ENCODE assay signal across 8 mouse cellular contexts in genomic region chr2:75701822-75702587, GRCm38 (mm10). TPM values are rescaled to one million over a fixed set of nuclear protein-coding genes. Genes with fewer than 3 reads are reported as not detected.
DNase-seq lines count a peak whose midpoint lies in the region; ATAC-seq and TF ChIP-seq lines count a peak whose summit lies in the region.

No protein-coding gene starts in this region.

- peaks cover 69% of the 10 kb centered on the region for H3K4me1 ChIP-seq in heart, embryonic 10.5 days
- H3K4me1 ChIP-seq in forebrain, embryonic 12.5 days: peaks cover 36% of the 10 kb centered on the region
- peaks cover 32% of the 10 kb centered on the region for H3K4me1 ChIP-seq in limb, embryonic 15.5 days
- no peaks in the 10 kb centered on the region for H3K4me1 ChIP-seq in cerebellum, adult 2 months (ENCODE audit: control insufficient read depth, insufficient read depth, low read length)

- H3K9ac ChIP-seq in forebrain, embryonic 12.5 days: no peak overlapping the region
- no peak overlapping the region for H3K9ac ChIP-seq in limb, embryonic 15.5 days

- no peaks in the 10 kb centered on the region for H3K9me3 ChIP-seq in heart, embryonic 10.5 days
- H3K9me3 ChIP-seq in forebrain, embryonic 12.5 days: no peaks in the 10 kb centered on the region
- no peaks in the 10 kb centered on the region for H3K9me3 ChIP-seq in limb, embryonic 15.5 days

- H3K4me2 ChIP-seq in forebrain, embryonic 12.5 days: peak overlapping the region; percentile 78
- peak overlapping the region; percentile 84 for H3K4me2 ChIP-seq in limb, embryonic 15.5 days

- no peak for TF ChIP-seq POLR2A in cerebellum, adult 2 months (IDR thresholded peaks at IDR 0.05; ENCODE audit: borderline replicate concordance, insufficient read depth, low read length)

- no peak for DNase-seq in heart, embryonic 10.5 days (ENCODE audit: low spot score)
- DNase-seq in heart, adult 18-20 months: no peak
- DNase-seq in 416B (ENCODE audit: low read depth): peak; percentile 58
- no peak for DNase-seq in cerebellum, adult 2 months
- DNase-seq in spleen, adult 18-20 months: no peak
- no peak for DNase-seq in urinary bladder, postnatal 14 days (ENCODE audit: low spot score)

- no peak for TF ChIP-seq CTCF in cerebellum, adult 2 months (IDR thresholded peaks at IDR 0.05; ENCODE audit: borderline replicate concordance, insufficient read depth, low read depth, low read length)

- H3K27me3 ChIP-seq in heart, embryonic 10.5 days (ENCODE audit: insufficient read depth, poor library complexity, severe bottlenecking): no peaks in the 10 kb centered on the region
- no peaks in the 10 kb centered on the region for H3K27me3 ChIP-seq in forebrain, embryonic 12.5 days
- H3K27me3 ChIP-seq in limb, embryonic 15.5 days: no peaks in the 10 kb centered on the region
- peaks cover 3% of the 10 kb centered on the region; the same call in 1 of the 2 replicates for H3K27me3 ChIP-seq in cerebellum, adult 2 months (ENCODE audit: control insufficient read depth, insufficient read depth, low read length)

- 54% methylated on average over 9 of the region's 9 CpGs for WGBS in heart, embryonic 10.5 days
- 87% methylated on average over 9 of the region's 9 CpGs for WGBS in forebrain, embryonic 12.5 days
- 70% methylated on average over 9 of the region's 9 CpGs for WGBS in limb, embryonic 15.5 days
- 89% methylated on average over 9 of the region's 9 CpGs for WGBS in cerebellum, adult 2 months

- peak overlapping the region; percentile 99 for H3K27ac ChIP-seq in heart, embryonic 10.5 days
- H3K27ac ChIP-seq in forebrain, embryonic 12.5 days: no peak overlapping the region
- peak overlapping the region; percentile 96; the same call in 1 of the 2 replicates for H3K27ac ChIP-seq in limb, embryonic 15.5 days
- no peak overlapping the region for H3K27ac ChIP-seq in cerebellum, adult 2 months (ENCODE audit: insufficient read depth, low read length)

- H3K4me3 ChIP-seq in heart, embryonic 10.5 days: peak overlapping the region; percentile 97
- no peak overlapping the region for H3K4me3 ChIP-seq in forebrain, embryonic 12.5 days (replicated peaks)
- H3K4me3 ChIP-seq in limb, embryonic 15.5 days: peak overlapping the region; percentile 78
- H3K4me3 ChIP-seq in cerebellum, adult 2 months (replicated peaks; ENCODE audit: insufficient read depth, low read depth, low read length): no peak overlapping the region

- no peaks in the 10 kb centered on the region for H3K36me3 ChIP-seq in heart, embryonic 10.5 days
- no peaks in the 10 kb centered on the region for H3K36me3 ChIP-seq in forebrain, embryonic 12.5 days (replicated peaks)
- no peaks in the 10 kb centered on the region for H3K36me3 ChIP-seq in limb, embryonic 15.5 days

- ATAC-seq in forebrain, embryonic 12.5 days (ENCODE audit: low FRiP score): no peak
- no peak for ATAC-seq in limb, embryonic 15.5 days (ENCODE audit: insufficient number of reproducible peaks, low FRiP score, low TSS enrichment, low read depth)

RNA-seq across cellular contexts. Expression of gene Nfe2l2, which starts 2.4 kb away (rescaled TPM):
- 42.8 and 45.0 TPM in 2 replicates for polyA plus RNA-seq in heart, embryonic 10.5 days (2016; fragmentation: Nextera tagmentation; extraction: Ambion mirVana)
- total RNA-seq in heart, adult 18-20 months (2021): 10 to 100 TPM; 58.8 to 61.7 TPM
- polyA plus RNA-seq in forebrain, embryonic 12.5 days (2016; fragmentation: Nextera tagmentation; extraction: Ambion mirVana): 18.6 and 20.4 TPM in 2 replicates
- polyA plus RNA-seq in limb, embryonic 15.5 days (2015; fragmentation: Nextera tagmentation; extraction: Ambion mirVana): 40.7 and 45.2 TPM in 2 replicates
- polyA plus RNA-seq in cerebellum, adult 2 months (2012; rRNA removed): 18.6 and 19.6 TPM in 2 replicates

RNA-seq across cellular contexts. Expression of gene Hnrnpa3, which starts 42.9 kb away (rescaled TPM):
- 188 and 209 TPM in 2 replicates for polyA plus RNA-seq in heart, embryonic 10.5 days (2016; fragmentation: Nextera tagmentation; extraction: Ambion mirVana)
- total RNA-seq in heart, adult 18-20 months (2021): 100 to 1,000 TPM; 157 to 174 TPM
- 448 and 488 TPM in 2 replicates for polyA plus RNA-seq in forebrain, embryonic 12.5 days (2016; fragmentation: Nextera tagmentation; extraction: Ambion mirVana)
- polyA plus RNA-seq in limb, embryonic 15.5 days (2015; fragmentation: Nextera tagmentation; extraction: Ambion mirVana): 243 and 306 TPM in 2 replicates
- polyA plus RNA-seq in cerebellum, adult 2 months (2012; rRNA removed): 252 and 264 TPM in 2 replicates

Comparison
In these comparisons a context has a peak if more than half of its experiments do, and no peak if none do; other contexts are left out.
1. H3K27ac ChIP-seq: peak in heart, embryonic 10.5 days (single experiment) and limb, embryonic 15.5 days (single experiment); none in forebrain, embryonic 12.5 days (single experiment) and cerebellum, adult 2 months (single experiment).
2. H3K4me3 ChIP-seq: peak in heart, embryonic 10.5 days (single experiment) and limb, embryonic 15.5 days (single experiment); none in forebrain, embryonic 12.5 days (single experiment) and cerebellum, adult 2 months (single experiment).